Mouse (Mus musculus) neural tube, embryonic 11.5 days (tissue): ENCODE data around the gene Trmt1. TPM values are rescaled to one million over a fixed set of nuclear protein-coding genes. Genes with fewer than 3 reads are reported as not detected.

ENCODE experiments used
- ATAC-seq: fragments of 200-750 bp; cut with Nextera tagmentation; 2 replicates; pipeline ENCODE4 v1.8.0; 2017; ENCODE audit warnings: moderate number of reproducible peaks, mild to moderate bottlenecking, moderate TSS enrichment, moderate library complexity; ENCODE audit not compliant: insufficient read depth, low FRiP score, low TSS enrichment
- DNase-seq: peaks from one replicate; pipeline ENCODE4 v3.0.0-alpha.2; 2015; ENCODE audit warnings: low spot score
- H3K27ac ChIP-seq: fragments of 300-500 bp; sonication (generic); 2 replicates; pipeline ENCODE4 v1.5.1; 2014; ENCODE audit warnings: low read depth, mild to moderate bottlenecking, low read length
- H3K27me3 ChIP-seq: fragments of 300-500 bp; sonication (generic); 2 replicates; pipeline ENCODE4 v1.6.1; 2014; ENCODE audit warnings: mild to moderate bottlenecking, low read length, mixed read lengths; ENCODE audit not compliant: control insufficient read depth, insufficient read depth
- H3K36me3 ChIP-seq: fragments of 300-500 bp; sonication (generic); 2 replicates; pipeline ENCODE4 v1.6.1; 2014; ENCODE audit warnings: mild to moderate bottlenecking, low read length, moderate library complexity, mixed read lengths; ENCODE audit not compliant: control insufficient read depth, insufficient read depth
- H3K4me1 ChIP-seq: fragments of 300-500 bp; sonication (generic); 2 replicates; pipeline ENCODE4 v1.6.1; 2014; ENCODE audit warnings: low read length, mixed read lengths; ENCODE audit not compliant: control insufficient read depth, insufficient read depth
- H3K4me2 ChIP-seq: fragments of 300-500 bp; sonication (generic); 2 replicates; pipeline ENCODE4 v1.6.1; 2014; ENCODE audit warnings: low read depth, mild to moderate bottlenecking, moderate library complexity
- H3K4me3 ChIP-seq: fragments of 300-500 bp; sonication (generic); 2 replicates; pipeline ENCODE4 v1.5.1; 2014; ENCODE audit warnings: low read depth, low read length
- H3K9ac ChIP-seq: fragments of 300-500 bp; sonication (generic); 2 replicates; pipeline ENCODE4 v1.6.1; 2014; ENCODE audit warnings: mild to moderate bottlenecking, low read length
- H3K9me3 ChIP-seq: fragments of 300-500 bp; sonication (generic); 2 replicates; pipeline ENCODE4 v1.6.1; 2016; ENCODE audit warnings: low read length; ENCODE audit not compliant: control insufficient read depth
- WGBS: fragments of 180-500 bp; shearing (Covaris S2); extraction: QIAGEN DNeasy Blood & Tissue Kit; methylation state at CpG from one replicate; pipeline ENCODE4 v1.1.7; 2014; 5-methylcytosine and 5-hydroxymethylcytosine counted together
- polyA plus RNA-seq: library from polyadenylated mRNA; unstranded; fragments of >200 nt; fragmentation: Nextera tagmentation; extraction: Ambion mirVana; gene quantifications from 2 replicates; pipeline ENCODE4 v1.2.1, GENCODE M21; 2014

Gene Trmt1
- polyA plus RNA-seq, 1 experiment from 2014 or later = 60.6 TPM

DNA sequence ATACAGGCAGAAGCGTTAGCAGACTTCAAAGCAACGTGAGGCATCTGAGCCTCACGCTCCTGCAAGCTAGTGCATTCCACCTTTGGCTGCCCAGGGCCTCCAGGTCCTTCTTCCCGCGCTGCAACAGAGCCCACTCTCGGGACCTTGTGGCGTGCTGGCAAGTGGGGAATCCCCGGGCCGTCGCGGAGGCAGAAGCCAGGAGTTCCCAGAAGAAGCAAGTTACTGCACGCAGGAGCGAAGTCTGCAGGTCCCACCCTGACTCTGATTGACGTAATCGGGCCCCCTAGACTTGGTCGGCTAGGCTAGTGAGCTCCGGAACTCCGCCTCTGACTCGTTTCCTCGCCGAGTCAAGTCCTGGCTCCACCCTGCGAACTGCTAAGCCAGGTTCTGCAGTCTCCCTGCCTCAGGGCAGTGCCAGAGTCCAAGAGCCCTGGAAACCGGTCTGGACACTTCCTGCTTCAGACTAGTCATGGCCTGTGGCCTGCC is 29.4 kb upstream of the Trmt1 start:
- peak; percentile 71 for DNase-seq
- H3K27me3 ChIP-seq = no peaks in the 10 kb centered on the region
- no peak for ATAC-seq

DNA sequence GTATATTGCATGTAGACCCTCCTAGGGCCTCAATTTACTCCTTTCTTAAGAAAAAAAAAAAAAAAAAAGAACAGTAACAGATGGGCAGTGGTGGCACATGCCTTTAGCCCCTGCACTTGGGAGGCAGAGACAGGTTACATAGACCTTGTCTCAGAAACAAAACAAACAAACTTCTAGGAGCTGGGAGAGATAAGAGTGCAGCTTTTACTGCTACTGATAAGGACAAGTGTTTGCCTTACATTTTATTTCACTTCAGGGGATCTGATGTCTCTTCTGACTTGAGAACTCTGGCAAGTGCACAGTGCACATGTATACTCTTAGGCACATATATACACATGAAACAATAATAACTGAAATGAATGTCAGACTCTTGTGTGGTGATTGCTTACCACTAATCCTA is 28.9 kb upstream of the Trmt1 start:
- no peaks in the 10 kb centered on the region for H3K27me3 ChIP-seq
- H3K9ac ChIP-seq = peak overlapping the region; percentile 65
- H3K36me3 ChIP-seq = no peaks in the 10 kb centered on the region
- peak overlapping the region; percentile 61 for H3K4me2 ChIP-seq
- no peak for ATAC-seq
- no peak for DNase-seq
- H3K4me3 ChIP-seq = peak overlapping the region; percentile 17
- H3K9me3 ChIP-seq = no peaks in the 10 kb centered on the region
- H3K4me1 ChIP-seq = peaks cover 39% of the 10 kb centered on the region
- H3K27ac ChIP-seq = peak overlapping the region; percentile 94

More for the DNA sequence above, 29.4 kb upstream of the Trmt1 start:
- peak overlapping the region; percentile 17 for H3K4me3 ChIP-seq
- peak overlapping the region; percentile 65 for H3K9ac ChIP-seq
- WGBS = under 1% methylated on average over 23 of the region's 23 CpGs
- H3K9me3 ChIP-seq = no peaks in the 10 kb centered on the region
- H3K27ac ChIP-seq = peak overlapping the region; percentile 94
- H3K36me3 ChIP-seq = no peaks in the 10 kb centered on the region
- H3K4me2 ChIP-seq = peak overlapping the region; percentile 61
- peaks cover 39% of the 10 kb centered on the region for H3K4me1 ChIP-seq

DNA sequence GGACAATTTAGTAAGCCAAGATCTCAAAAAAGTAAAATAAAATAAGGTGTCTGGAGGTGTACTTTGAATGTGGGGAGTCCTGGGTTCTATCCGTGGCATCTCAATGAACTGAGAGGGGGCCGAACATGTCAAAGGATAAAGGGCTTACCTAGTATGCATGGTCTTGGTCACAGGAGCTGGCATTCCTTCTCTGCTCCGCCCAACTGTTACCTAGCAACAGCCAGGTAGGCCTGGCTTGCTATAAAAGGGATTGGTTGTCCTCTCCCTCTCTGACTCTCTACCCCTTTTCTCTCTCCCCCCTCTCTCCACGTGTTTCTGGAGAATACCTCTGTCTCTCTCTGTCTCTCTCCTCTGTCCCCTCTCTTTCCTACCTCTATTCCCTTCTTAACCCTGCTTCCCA is 28.4 kb upstream of the Trmt1 start:
- Histone ChIP-seq H3K4me2 (no peak overlapping the region), H3K36me3 (no peaks in the 10 kb centered on the region), H3K9me3 (no peaks in the 10 kb centered on the region), H3K4me1 (peaks cover 39% of the 10 kb centered on the region), H3K27ac (no peak overlapping the region), H3K9ac (no peak overlapping the region), H3K27me3 (no peaks in the 10 kb centered on the region), H3K4me3 (no peak overlapping the region)
- no peak for DNase-seq
- 48% methylated on average over 4 of the region's 4 CpGs for WGBS
- no peak for ATAC-seq

DNA sequence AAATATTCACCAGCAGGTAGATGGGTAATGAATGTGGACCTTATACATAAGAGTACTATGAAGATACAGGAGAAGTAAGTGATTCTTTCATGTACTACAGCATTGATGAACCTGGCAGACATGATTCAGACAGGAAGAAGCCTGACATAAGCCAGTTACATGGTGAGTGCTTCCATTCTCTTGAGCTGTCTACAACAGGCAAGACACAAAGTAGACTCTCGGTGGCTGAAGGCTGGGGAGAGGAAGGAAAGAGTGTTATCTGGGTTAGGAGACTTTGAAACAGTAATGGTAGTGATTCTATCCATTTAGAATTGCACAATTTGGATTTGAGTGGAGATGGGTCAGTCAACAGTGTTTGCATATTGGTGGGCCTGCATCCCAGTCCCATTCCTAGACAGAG is 27.2 kb upstream of the Trmt1 start:
- Histone ChIP-seq H3K36me3 (no peaks in the 10 kb centered on the region), H3K9me3 (no peaks in the 10 kb centered on the region), H3K4me2 (no peak overlapping the region), H3K4me1 (peaks cover 45% of the 10 kb centered on the region), H3K27me3 (no peaks in the 10 kb centered on the region), H3K9ac (no peak overlapping the region), H3K4me3 (no peak overlapping the region), H3K27ac (no peak overlapping the region)
- 77% methylated on average over 1 of the region's 1 CpGs for WGBS
- ATAC-seq (no peak), DNase-seq (no peak)

DNA sequence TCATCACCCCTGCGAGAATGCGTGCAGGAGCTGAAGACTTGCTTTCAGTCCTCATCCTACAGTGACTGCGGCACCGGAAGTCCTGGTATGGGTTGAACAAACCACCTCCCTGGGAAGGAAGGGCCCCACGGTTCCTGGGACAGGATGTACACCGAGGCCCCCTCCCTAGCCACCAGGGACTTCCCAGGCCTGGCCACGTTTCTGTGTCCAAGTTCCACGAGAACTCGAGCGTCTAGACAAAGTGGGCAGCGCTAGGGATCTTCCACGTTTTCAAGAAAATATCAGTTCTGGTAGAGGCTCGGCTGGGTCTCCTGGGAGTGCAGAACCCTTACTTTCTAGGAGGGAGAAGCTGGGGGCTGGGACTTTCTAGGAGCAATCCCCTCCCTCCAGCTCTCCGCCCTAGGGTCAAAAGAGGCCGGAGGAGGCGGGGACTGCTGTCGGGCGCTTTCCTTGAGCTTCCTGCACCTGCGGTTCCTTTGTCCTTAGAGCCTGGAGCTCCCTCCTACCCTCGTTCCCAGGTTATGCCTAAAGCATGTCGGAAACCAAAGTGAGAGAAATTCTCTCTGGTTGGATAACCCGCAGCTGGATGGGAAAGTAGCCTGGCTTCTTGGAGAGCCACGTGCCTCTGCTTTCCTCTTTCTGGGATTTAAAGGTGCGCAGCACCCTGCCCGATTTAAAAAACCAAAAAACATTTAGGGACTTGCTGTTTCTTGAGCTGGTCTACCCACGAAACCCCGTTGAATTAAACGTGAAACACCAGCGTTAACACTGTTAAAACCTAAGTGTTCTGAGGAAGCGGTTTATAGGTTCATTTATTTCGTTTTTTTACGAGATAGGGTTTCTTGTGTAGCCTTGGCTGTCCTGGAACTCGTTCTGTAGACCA is 25.9 kb upstream of the Trmt1 start:
- Histone ChIP-seq H3K36me3 (no peaks in the 10 kb centered on the region), H3K27me3 (no peaks in the 10 kb centered on the region), H3K4me3 (peak overlapping the region; percentile 91), H3K27ac (peak overlapping the region; percentile 75), H3K9me3 (no peaks in the 10 kb centered on the region), H3K4me2 (peak overlapping the region; percentile 90), H3K9ac (peak overlapping the region; percentile 91), H3K4me1 (peaks cover 42% of the 10 kb centered on the region)
- no peak for ATAC-seq
- WGBS = 2% methylated on average over 33 of the region's 33 CpGs
- peak; percentile 70 for DNase-seq

DNA sequence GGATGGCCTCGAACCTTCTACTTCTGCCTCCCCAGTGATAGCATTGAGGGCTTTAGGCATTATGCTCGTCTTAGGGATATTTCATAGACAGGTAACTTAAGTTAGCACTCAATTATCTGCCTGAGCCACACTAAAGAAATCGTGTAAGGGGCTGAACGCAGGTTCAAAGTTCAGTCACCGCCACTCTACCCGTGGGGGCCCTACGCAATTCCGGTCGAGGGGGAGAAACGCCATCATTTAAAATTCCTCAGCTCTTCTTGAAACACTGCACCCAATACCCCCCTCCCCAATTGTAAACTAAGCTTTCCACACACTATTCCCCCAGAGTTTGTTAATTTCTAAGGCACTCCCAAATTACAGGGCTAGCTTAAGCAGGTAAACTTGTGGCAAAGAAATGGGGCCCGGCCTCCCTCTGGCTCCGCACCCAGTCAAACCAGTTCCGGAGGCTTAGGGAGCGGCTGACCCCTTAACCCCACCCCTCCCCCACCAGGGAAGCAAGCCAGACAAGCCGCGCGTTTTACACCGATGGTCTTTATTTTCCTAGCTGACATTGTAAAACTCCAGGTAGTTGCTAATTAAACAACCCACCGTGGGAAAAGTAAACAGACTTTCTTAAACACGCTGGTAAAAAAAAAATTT is 25.2 kb upstream of the Trmt1 start:
- H3K4me1 ChIP-seq = peaks cover 34% of the 10 kb centered on the region
- DNase-seq (peak; percentile 58), ATAC-seq (no peak)
- peak overlapping the region; percentile 91 for H3K4me3 ChIP-seq
- H3K27me3 ChIP-seq = no peaks in the 10 kb centered on the region
- WGBS = under 1% methylated on average over 20 of the region's 20 CpGs
- H3K36me3 ChIP-seq = no peaks in the 10 kb centered on the region
- peak overlapping the region; percentile 90 for H3K4me2 ChIP-seq
- no peaks in the 10 kb centered on the region for H3K9me3 ChIP-seq
- peak overlapping the region; percentile 91 for H3K9ac ChIP-seq
- peak overlapping the region; percentile 75 for H3K27ac ChIP-seq

DNA sequence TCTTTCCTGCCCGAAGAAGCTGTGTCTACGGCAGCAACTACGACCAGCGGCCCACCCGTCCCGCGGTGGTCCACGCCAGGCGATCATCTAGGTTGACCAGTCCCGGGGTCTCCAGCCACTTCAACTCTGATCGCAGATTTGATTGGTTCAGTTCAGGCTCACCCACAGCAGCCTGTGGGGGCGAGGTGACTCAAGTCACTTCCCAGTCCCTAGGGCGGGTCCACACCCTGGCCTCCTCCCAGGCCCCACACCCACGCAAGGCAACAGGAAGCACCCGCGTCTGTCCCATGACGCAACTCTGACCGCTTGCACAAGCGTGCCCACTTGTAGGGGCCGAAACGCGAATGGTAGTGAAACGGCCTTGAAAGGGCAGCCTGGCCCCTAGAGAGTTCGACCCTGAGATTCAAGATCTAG is 24.6 kb upstream of the Trmt1 start:
- Histone ChIP-seq H3K4me3 (peak overlapping the region; percentile 91), H3K27ac (peak overlapping the region; percentile 75), H3K36me3 (no peaks in the 10 kb centered on the region), H3K9me3 (no peaks in the 10 kb centered on the region), H3K4me2 (peak overlapping the region; percentile 90), H3K4me1 (peaks cover 31% of the 10 kb centered on the region), H3K27me3 (no peaks in the 10 kb centered on the region), H3K9ac (peak overlapping the region; percentile 91)
- peak; percentile 53 for DNase-seq
- WGBS = under 1% methylated on average over 24 of the region's 24 CpGs
- ATAC-seq = no peak

DNA sequence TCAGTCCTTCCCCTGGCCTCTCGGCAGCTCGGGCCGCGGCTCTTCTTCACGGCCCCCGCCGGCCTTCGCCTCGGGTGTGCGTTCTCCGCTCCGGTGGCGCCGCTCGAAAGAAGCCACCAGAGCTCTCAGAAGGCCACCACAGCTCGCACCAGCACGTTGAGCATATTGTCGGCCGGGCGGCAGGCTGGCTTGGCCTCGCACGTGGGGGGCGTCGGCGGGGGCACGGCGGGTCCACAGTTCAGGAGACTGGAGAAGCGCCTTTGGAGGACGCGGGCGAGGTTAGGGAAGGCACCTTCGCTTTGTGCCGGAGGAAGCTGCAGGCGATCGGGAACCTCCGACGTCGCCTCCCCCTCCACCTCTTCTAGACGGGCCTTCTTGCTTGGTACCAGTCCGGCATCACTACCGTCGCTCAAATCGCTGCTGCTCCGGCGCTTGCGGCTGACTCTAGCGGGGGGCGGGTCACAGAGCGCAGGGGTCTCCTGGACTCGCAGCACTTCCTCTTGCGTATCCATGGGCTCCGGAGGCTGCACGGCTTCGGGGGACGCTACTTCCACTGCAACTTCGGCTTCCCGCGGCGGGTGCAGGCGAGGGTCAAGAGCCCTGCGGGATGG is 24.0 kb upstream of the Trmt1 start:
- ATAC-seq = peak; percentile 1; the same call in 1 of the 2 replicates
- DNase-seq = no peak

More for the DNA sequence above, 24.0 kb upstream of the Trmt1 start:
- H3K9ac ChIP-seq = peak overlapping the region; percentile 91
- H3K4me1 ChIP-seq = peaks cover 25% of the 10 kb centered on the region
- H3K36me3 ChIP-seq = no peaks in the 10 kb centered on the region
- H3K4me2 ChIP-seq = peak overlapping the region; percentile 90
- WGBS = under 1% methylated on average over 61 of the region's 61 CpGs
- peak overlapping the region; percentile 91 for H3K4me3 ChIP-seq
- peak overlapping the region; percentile 75 for H3K27ac ChIP-seq
- H3K9me3 ChIP-seq = no peaks in the 10 kb centered on the region
- H3K27me3 ChIP-seq = no peaks in the 10 kb centered on the region
